Mouse (Mus musculus) cerebellum, adult 8-10 months (tissue): ENCODE data around the gene Tex48.

Source experiments
- DNase-seq: peaks from one replicate; pipeline ENCODE4 v3.0.0; 2022

The Tex48 gene

GRCm38 (mm10) chr4:63594459-63595110 lies 27.6 kb downstream of the Tex48 start:
- no peak for DNase-seq

DNA sequence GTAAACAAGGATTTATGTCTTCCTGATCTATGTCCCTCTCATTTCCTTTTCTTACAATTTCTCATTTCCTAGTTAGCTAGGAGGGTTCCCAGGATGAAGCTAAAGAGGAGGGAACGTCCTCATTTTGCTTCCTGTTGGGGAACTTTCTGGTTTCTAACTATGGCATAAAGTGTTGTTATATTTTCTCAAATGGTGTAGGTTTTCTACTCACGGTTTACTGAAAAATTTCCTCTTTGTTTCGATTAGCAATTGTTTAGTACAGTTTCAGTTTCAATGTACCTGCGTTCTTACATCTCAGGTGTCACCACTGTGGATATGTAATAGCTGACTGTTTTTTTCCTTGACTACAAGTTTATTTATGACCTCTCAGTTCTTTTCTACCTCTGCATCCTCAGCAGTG lies 31.7 kb downstream of the Tex48 start:
- no peak for DNase-seq

- DNase-seq, result no peak
These were observed 32.2 kb downstream of the Tex48 start for GRCm38 (mm10) chr4:63589987-63590386.

- DNase-seq, result no peak
These were observed 36.0 kb downstream of the Tex48 start for GRCm38 (mm10) chr4:63586240-63586639.

DNA sequence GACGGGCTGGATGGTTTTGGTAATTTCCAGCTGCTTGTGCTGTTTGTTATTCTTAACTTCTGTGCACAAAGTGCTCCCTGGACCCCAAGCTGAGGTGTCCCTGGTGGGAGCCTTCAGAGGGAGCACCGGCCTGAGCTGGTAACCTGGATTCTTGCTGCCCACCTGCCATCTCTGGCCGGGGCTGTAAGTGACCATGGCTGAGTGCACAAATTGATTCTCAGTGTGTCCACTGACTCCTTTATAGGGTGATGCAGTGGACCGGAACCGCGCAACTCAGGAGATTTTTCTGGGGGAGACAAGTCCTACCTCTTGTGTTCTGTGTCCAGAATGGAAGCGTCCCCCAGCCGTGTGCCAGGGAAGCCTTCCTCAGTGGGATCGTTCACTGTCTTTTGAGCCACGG lies 37.0 kb downstream of the Tex48 start:
- DNase-seq, result no peak

DNA sequence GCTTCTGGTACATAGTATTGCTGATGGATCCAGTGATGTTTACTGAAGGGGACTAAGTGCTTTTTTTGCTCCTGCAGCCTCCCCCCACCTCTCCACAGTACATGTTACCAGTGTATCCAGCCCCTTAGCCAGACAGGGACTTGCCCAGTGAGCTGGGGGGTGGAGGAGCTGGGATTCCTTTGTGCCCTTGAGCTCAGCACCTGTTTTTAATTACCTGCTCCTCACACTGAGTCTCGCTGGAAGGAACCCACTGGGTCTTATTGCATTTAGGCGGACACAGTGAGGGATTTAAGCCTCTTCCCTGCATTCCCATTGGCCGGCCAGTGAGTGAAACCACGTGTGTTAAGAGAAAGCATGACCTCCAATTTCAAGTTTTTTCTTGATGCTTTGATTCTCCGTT lies 39.6 kb downstream of the Tex48 start:
- no peak for DNase-seq

- no peak for DNase-seq
These were observed 42.1 kb downstream of the Tex48 start for GRCm38 (mm10) chr4:63580078-63580477.

- DNase-seq, result no peak
These were observed 42.6 kb downstream of the Tex48 start for GRCm38 (mm10) chr4:63579649-63580048.

GRCm38 (mm10) chr4:63572621-63573020 lies 49.6 kb downstream of the Tex48 start:
- no peak for DNase-seq

- DNase-seq, result no peak
These were observed 51.9 kb downstream of the Tex48 start for GRCm38 (mm10) chr4:63570208-63570781.

DNA sequence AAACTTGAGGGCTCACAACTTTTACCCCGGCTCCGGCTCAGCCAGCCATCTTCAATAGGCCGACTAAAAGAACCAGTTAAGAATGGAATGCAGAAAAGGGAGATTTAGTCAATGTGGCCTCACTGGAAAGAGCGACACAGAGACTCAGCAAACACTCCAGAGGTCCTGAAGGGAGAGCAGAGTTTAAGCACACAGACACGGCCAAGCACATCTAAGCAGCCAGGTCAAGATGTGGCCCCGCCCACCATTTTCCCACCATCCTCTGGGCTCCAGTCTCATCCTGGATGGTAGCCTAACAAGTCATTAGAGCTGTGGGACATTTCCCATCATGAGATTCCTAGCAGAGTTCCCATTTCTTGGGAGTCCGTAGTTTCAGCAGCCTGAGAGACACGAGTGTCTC lies 52.9 kb downstream of the Tex48 start:
- DNase-seq, result no peak

DNA sequence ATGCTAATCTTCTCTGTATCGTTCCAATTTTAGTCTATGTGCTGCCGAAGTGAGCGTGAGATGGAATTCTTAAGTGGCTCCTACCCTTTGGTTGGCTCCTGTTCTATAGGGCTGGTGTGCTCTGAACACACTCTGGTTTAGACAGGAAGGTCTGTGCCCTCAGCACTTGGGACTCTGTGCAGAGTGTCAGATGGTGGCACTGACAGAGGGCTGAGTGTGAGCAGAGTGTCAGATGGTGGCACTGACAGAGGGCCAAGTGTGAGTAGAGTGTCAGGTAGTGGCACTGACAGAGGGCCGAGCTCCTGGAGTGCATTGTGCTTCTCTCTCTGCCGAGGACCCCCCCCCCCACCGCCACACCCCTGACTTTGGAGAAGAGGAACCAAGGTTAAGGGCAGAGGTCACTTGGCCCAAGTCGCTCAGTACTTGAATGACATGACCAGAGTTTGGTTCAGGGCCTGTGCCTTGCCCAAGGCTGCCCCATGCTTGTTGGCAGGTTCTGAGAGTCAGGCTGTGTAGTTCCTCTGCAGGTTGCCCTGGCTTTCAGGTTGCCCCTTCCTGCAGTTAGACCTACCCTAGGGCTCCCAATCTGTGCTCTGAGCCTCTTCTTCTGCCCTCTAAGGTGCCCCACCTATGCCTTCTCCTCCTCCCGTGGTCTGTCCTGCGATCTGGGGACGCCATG lies 54.4 kb downstream of the Tex48 start:
- no peak for DNase-seq

DNA sequence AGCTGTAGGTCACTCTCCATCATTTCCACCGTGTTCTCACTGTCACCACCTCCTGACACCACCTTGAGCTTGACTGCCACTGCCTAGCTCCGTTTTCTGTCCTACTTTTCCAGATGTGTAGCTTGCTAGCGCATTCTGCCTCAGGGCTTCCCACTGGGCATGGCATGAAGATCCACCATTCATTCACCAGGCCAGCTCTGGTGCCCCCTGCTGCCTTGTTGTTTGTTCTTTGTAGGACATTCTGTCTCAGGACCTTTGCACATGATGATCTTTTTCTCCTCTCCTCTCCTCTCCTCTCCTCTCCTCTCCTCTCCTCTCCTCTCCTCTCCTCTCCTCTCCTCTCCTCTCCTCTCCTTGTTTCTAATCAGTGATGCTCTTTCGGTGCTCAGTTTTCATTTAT lies 59.5 kb downstream of the Tex48 start:
- DNase-seq, result no peak

DNA sequence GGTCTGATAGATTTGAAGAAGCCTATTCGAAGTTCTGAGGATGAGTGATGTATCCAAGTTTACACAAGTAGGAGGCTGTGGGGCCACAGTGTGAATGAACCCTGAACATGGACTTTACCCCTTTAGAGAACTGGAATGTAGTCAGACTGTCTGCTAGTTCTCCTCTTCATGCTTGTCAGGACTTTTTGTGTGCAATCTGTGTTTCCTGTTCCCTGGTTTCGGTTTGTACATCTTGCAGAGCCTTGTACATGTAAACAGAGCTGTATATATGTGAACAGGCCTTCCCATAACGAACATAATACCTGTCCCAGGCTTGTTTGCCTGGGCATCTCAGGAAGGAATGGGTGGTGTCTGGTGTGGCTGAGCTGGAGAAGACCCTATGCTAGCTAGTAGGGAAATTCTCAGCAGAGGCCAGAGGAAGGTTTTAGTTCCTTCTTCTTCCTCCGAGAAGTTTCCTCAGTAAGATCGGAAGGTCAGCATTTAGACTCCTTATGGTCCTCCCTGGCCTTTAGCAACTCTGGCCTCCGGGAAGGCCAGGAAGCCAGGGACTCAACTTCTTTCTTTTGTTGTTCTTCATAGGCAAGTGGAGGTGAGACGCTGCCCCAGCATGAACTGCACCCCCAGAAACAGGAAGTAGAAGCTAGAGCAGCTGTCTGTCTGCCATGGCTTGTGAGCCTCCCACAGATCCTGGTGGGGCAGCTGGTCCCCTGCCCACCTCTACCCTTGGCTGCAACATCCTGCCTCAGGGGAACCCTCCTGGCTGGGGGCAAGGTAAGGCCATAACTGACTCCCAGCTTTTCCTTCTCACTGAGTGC lies 60.2 kb downstream of the Tex48 start:
- no peak for DNase-seq

GRCm38 (mm10) chr4:63560079-63560478 lies 62.1 kb downstream of the Tex48 start:
- no peak for DNase-seq

DNA sequence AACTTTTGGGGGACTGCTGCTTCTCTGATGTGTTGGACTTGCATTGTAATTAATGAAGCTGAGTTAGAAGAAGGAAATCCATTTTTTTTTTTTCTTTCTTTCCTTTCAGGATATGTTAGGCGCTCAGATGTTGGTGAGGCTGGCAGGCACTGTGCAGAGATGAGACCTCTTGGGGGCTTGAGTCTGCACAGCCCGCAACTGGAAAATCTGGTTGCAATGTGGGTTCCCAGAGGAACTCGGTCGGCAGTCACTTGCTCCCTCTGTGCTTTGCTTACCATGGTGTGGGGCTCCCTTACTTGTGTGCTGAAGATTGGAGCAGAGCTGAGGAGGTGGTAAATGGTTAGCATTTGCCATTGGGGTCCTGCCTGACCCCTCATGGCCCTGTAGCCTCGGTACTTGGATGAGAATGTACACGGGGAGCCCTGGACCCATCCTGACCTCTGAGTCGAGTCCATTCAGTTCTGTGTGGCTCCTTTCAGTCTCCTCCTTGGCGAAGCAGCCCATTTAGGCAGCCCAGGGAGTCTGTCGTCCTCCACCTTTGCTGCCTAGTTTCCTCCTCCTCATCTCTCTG lies 63.0 kb downstream of the Tex48 start:
- DNase-seq, result no peak

GRCm38 (mm10) chr4:63558407-63559081 lies 63.7 kb downstream of the Tex48 start, which contains the start of gene Tmem268:
TSS of gene Tmem268 (plus strand) at chr4:63558781.
- peak; percentile 82 for DNase-seq

DNA sequence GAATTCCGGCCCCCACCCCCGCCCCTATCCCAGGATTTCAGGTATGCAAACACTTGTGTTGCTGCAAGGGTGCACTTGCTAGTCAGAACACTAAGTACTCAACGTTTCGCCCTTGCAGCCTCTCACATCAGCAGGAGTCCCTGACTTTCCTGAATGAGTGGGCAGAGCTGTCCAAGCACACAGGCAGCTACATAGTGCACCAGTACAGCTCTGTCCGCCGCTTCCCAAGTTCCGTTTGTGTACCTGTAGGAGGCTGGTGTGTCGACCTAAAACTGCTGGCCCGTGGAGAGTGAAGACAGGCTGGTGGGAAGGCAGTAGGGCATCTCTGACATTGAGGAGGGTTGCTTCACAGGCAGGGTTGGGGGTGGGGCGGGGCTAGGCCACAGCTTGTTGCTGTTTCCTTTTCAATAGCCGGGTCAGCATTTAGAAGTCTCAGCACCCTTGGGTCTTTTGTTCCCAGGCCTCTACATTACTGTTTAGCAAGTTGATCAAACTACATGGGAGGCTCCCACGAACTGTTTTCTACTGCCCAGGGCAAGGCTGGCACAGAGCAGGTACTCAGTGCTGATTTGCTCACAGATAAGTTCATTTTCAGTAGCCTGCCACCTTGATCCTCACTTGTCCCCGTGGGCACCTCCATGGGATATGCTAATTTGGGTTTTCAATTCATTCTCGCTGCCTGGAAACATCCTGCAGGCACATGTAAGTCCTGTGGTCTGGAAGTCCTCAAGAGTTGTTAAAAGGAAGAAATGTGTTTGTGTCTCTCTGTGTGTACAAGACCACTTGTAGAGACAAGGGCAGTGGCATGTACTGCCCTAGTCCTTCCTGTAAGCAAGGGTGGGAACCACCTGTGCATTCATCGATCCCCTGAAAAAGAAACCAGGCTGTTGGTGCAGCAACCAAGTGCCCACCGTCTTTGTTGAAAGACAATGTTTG lies 64.8 kb downstream of the Tex48 start:
- no peak for DNase-seq
